Mouse (Mus musculus) neural tube, embryonic 14.5 days (tissue): Measurements from ENCODE around the gene Nudt8. TPM values are rescaled to one million over a fixed set of nuclear protein-coding genes. Genes with fewer than 3 reads are reported as not detected.
A peak's percentile ranks its signal among the peaks of the same experiment; 100 is the strongest.

Experiments used
- ATAC-seq: fragments of 200-750 bp; cut with Nextera tagmentation; 2 replicates; pipeline ENCODE4 v1.8.0; 2017; ENCODE audit warnings: low read depth, mild to moderate bottlenecking, moderate TSS enrichment, moderate library complexity
- H3K27ac ChIP-seq: fragments of 300-500 bp; sonication (generic); 2 replicates; pipeline ENCODE4 v1.5.1; 2014; ENCODE audit warnings: low read depth, mild to moderate bottlenecking, control low read depth, low read length, moderate library complexity, mixed read lengths
- H3K27me3 ChIP-seq: fragments of 300-500 bp; sonication (generic); 2 replicates; pipeline ENCODE4 v1.6.1; 2014; ENCODE audit warnings: low read length; ENCODE audit not compliant: control insufficient read depth, insufficient read depth
- H3K36me3 ChIP-seq: fragments of 300-500 bp; sonication (generic); 2 replicates; pipeline ENCODE4 v1.6.1; 2014; ENCODE audit warnings: low read length, mixed read lengths; ENCODE audit not compliant: control insufficient read depth, insufficient read depth
- H3K4me1 ChIP-seq: fragments of 300-500 bp; sonication (generic); 2 replicates; pipeline ENCODE4 v1.6.1; 2014; ENCODE audit warnings: low read length; ENCODE audit not compliant: control insufficient read depth, insufficient read depth
- H3K4me2 ChIP-seq: fragments of 300-500 bp; sonication (generic); 2 replicates; pipeline ENCODE4 v1.6.1; 2014; ENCODE audit warnings: mild to moderate bottlenecking, low read depth, low read length, control low read depth
- H3K4me3 ChIP-seq: fragments of 300-500 bp; sonication (generic); 2 replicates; pipeline ENCODE4 v1.5.1; 2014; ENCODE audit warnings: low read depth, low read length, control low read depth, mixed read lengths
- H3K9ac ChIP-seq: fragments of 300-500 bp; sonication (generic); replicated peaks from 2 replicates; pipeline ENCODE4 v1.6.1; 2014; ENCODE audit warnings: low read depth, mild to moderate bottlenecking, control low read depth, low read length, mixed read lengths
- H3K9me3 ChIP-seq: fragments of 300-500 bp; sonication (generic); 2 replicates; pipeline ENCODE4 v1.6.1; 2016; ENCODE audit warnings: low read length; ENCODE audit not compliant: control insufficient read depth
- WGBS: fragments of 180-500 bp; shearing (Covaris S2); extraction: QIAGEN DNeasy Blood & Tissue Kit; methylation state at CpG from one replicate; pipeline ENCODE4 v1.1.7; 2014; 5-methylcytosine and 5-hydroxymethylcytosine counted together
- polyA plus RNA-seq: library from polyadenylated mRNA; unstranded; fragments of >200 nt; fragmentation: Nextera tagmentation; extraction: Ambion mirVana; gene quantifications from 2 replicates; pipeline ENCODE4 v1.2.1, GENCODE M21; 2014

Gene Nudt8
- polyA plus RNA-seq, 1 experiment from 2014 or later, result 33.7 TPM

DNA sequence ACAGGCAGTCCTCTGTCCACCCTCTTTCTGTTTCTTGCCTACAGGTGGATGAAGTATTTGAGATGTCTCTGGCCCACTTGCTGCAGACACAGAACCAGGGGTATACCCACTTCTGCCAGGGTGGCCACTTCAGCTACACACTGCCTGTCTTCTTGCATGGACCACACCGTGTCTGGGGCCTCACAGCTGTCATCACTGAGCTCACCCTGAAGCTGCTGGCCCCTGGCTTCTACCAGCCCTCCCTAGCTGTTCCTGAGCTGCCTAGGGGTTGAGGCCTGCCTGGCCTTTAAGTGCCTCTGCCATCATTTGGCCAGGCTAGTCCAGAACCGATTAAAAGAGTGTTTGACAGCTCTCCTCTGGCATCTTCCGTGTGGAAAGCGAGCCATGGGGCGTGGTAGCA is 1.4 kb downstream of the Nudt8 start:
- peak overlapping the region; percentile 85; the same call in 1 of the 2 replicates for H3K4me2 ChIP-seq
- no peaks in the 10 kb centered on the region for H3K9me3 ChIP-seq
- H3K9ac ChIP-seq, result no peak overlapping the region
- H3K36me3 ChIP-seq, result peaks cover 7% of the 10 kb centered on the region
- no peak for ATAC-seq
- H3K4me3 ChIP-seq, result no peak overlapping the region
- 0 out of 2 replicates have a peak overlapping the region, but pooled peaks have one; percentile 95 for H3K27ac ChIP-seq
- H3K4me1 ChIP-seq, result peaks cover 7% of the 10 kb centered on the region
- WGBS, result 88% methylated on average over 5 of the region's 5 CpGs
- H3K27me3 ChIP-seq, result no peaks in the 10 kb centered on the region

DNA sequence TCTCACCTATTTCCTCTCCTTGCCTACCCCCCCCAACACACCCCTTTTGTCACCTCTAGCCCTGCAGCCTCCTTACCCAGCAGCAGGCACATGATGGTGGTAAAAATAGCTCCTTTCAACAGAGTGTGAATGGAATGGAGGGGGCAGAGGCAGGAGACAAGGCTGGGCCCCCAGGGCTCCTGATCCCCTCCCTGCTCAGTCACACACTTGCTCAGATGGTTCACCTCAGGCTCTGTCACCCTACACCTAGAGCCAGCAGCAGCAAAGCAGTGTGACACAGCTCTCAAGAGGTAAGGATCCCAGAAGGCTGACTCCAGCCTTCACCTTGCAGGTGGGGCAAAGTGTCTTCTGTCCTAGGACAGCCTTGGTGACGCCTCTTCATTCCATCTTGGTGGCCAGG is 2.7 kb downstream of the Nudt8 start, which contains the start of gene Doc2g:
Gene Doc2g (plus strand): TSS at position 202 of the 400 bp plus-strand sequence.
- H3K9ac ChIP-seq, result no peak within 1 kb of the TSS
- no peak for ATAC-seq
- H3K36me3 ChIP-seq, result peaks cover 17% of the 10 kb centered on the region
- no peaks in the 10 kb centered on the region for H3K27me3 ChIP-seq
- 91% methylated on average over 1 of the region's 1 CpGs for whole genome bisulfite sequencing
- H3K27ac ChIP-seq, result no peak within 1 kb of the TSS
- H3K4me1 ChIP-seq, result peaks cover 7% of the 10 kb centered on the region
- no peak within 1 kb of the TSS for H3K4me3 ChIP-seq
- H3K9me3 ChIP-seq, result no peaks in the 10 kb centered on the region
- no peak within 1 kb of the TSS for H3K4me2 ChIP-seq

DNA sequence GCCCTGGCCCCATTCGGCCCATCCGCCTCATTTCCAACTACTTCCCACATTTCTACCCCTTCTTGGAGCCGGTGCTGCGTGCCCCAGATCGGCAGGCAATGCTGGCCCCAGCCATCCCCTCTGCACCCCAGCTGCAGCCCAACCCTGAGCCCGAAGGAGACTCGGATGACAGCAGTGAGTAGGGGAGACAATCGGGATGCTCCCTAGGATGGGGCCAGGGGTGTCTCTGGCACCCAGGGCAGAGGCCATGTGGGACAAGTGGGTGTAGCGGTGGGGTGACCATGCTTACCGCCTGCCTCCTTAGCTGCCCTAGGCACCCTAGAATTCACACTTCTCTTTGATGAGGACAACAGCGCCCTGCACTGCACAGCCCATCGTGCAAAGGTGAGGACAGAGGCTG is 3.3 kb downstream of the Nudt8 start:
- Histone ChIP-seq H3K9me3 (no peaks in the 10 kb centered on the region), H3K27ac (no peak overlapping the region), H3K4me1 (peaks cover 7% of the 10 kb centered on the region), H3K4me2 (no peak overlapping the region), H3K4me3 (no peak overlapping the region), H3K27me3 (no peaks in the 10 kb centered on the region), H3K36me3 (peaks cover 19% of the 10 kb centered on the region), H3K9ac (no peak overlapping the region)
- ATAC-seq, result no peak
- WGBS, result 83% methylated on average over 12 of the region's 12 CpGs

DNA sequence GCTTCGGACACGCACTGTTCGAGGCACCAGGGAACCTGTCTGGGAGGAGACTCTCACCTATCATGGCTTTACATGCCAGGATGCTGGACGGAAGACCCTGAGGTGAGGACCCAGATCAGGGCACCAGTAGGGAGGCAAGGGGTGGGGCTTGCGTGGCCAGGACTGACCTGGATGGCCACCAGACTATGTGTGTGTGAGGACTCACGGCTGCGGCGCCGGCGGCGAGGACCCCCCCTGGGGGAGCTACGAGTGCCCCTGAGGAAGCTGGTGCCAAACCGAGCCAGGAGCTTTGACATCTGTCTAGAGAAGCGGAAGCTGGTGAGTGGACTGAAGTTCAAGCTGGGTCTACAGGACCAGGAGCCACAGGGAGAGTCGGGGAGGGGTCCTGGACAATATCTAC is 4.0 kb downstream of the Nudt8 start:
- H3K9me3 ChIP-seq, result no peaks in the 10 kb centered on the region
- no peak overlapping the region for H3K4me2 ChIP-seq
- H3K4me3 ChIP-seq, result no peak overlapping the region
- no peak overlapping the region for H3K9ac ChIP-seq
- 84% methylated on average over 15 of the region's 15 CpGs for WGBS
- no peak overlapping the region for H3K27ac ChIP-seq
- no peak for ATAC-seq
- no peaks in the 10 kb centered on the region for H3K27me3 ChIP-seq
- H3K4me1 ChIP-seq, result peaks cover 7% of the 10 kb centered on the region
- H3K36me3 ChIP-seq, result peaks cover 25% of the 10 kb centered on the region

DNA sequence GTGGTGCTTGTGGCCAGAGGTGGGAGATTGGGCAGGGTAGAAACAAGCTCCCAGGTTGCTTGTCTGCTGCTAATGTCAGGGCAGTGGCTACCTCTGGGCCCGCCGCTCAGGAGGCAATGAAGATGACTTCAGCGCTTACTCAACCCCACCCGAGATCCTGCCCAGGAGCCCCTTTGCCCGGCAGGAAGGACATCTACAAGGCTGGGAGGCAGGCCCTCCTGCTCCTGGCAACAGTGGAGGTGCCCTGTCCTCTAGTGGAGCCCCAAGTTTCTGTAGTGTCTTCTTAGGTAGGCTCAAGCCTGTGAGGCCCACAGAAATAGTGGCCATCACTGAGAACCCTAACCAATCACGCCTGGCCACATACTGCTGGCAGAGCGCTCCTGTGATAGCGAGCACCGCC is 4.7 kb downstream of the Nudt8 start:
- Histone ChIP-seq H3K9ac (no peak overlapping the region), H3K27me3 (no peaks in the 10 kb centered on the region), H3K27ac (no peak overlapping the region), H3K4me1 (peaks cover 7% of the 10 kb centered on the region), H3K36me3 (peaks cover 31% of the 10 kb centered on the region), H3K4me2 (no peak overlapping the region), H3K4me3 (no peak overlapping the region), H3K9me3 (no peaks in the 10 kb centered on the region)
- 92% methylated on average over 9 of the region's 9 CpGs for WGBS
- ATAC-seq, result no peak

DNA sequence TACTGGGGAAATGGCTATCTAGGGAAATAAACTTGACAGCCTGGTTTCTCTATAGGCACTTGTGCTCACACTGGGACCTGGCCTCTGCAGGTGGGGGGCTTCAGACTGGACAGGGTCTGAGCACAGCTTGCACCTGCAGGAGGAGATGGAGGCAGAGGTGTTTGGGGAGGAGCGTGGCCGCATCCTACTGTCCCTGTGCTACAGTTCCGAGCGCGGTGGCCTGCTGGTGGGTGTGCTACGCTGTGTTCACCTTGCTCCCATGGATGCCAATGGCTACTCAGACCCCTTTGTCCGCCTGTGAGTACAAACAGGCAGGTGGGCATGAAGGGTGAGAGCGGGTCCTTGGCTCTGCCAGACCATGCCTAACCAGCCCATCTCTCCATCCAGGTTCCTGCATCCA is 5.6 kb downstream of the Nudt8 start:
- Histone ChIP-seq H3K4me2 (no peak overlapping the region), H3K4me1 (peaks cover 7% of the 10 kb centered on the region), H3K9me3 (no peaks in the 10 kb centered on the region), H3K9ac (no peak overlapping the region; the same call in 1 of the 2 replicates), H3K27me3 (no peaks in the 10 kb centered on the region), H3K4me3 (no peak overlapping the region), H3K36me3 (peaks cover 35% of the 10 kb centered on the region), H3K27ac (no peak overlapping the region)
- 95% methylated on average over 8 of the region's 8 CpGs for WGBS
- ATAC-seq, result no peak

DNA sequence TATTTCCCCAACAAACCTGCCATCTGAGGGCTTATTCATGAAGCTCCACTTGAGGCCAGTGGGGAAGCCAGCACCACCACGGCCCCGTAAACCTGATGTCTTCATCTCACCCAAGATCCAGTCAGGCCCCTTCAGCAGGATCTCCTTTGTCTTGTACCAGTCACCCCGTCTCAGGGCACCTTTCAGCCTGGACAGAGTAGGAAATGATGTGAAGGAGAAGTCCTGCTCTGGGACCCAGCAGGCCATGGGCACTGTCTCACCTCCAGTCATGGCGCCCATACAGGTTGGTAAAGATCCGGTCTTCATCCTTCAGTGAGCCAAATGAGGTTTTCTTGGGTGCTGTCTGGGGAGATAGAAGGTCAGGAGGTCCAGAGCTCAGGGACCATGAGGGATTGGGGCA is 10.7 kb downstream of the Nudt8 start:
- ATAC-seq, result no peak
- WGBS, result 94% methylated on average over 5 of the region's 5 CpGs
- Histone ChIP-seq H3K4me1 (peaks cover 11% of the 10 kb centered on the region), H3K36me3 (peaks cover 34% of the 10 kb centered on the region), H3K4me3 (no peak overlapping the region), H3K27me3 (no peaks in the 10 kb centered on the region), H3K9me3 (no peaks in the 10 kb centered on the region), H3K27ac (no peak overlapping the region), H3K9ac (no peak overlapping the region), H3K4me2 (no peak overlapping the region)

DNA sequence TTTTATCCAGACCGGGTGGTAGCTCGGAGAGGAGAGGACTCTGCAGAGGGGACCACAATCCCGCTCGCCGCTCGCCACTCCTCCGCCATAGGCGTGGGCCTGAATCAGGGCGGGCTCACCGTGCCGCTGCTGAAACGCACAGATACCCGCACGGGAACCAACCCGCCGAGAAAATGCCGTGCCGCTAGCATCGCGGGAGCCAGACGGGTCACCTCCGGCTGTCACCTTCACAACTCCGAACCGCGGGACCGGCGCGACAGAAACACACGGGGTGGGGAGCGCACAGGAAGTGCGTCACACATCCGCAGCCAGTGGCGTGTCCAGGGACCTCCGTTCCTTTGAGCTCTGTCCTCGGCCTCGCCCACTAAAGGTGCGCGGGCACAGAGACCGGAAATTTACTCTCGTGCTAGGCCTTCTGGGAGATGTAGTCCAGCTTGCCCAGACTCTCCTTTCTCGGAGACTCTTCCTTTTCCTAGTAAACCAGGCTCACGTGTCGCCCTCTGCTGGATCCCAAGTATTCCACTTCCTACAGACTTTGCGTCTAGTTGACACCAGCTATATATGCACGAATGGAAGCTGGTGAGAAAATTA is 12.1 kb downstream of the Nudt8 start, which contains the start of gene Ndufv1:
Gene Ndufv1 (minus strand): TSS at position 375 of the 591 bp plus-strand sequence.
- Histone ChIP-seq H3K4me1 (peaks cover 11% of the 10 kb centered on the region), H3K36me3 (peaks cover 21% of the 10 kb centered on the region), H3K27ac (peak within 1 kb of the TSS; percentile 73), H3K9ac (peak within 1 kb of the TSS; percentile 59), H3K4me3 (peak within 1 kb of the TSS; percentile 69), H3K27me3 (no peaks in the 10 kb centered on the region), H3K9me3 (no peaks in the 10 kb centered on the region), H3K4me2 (peak within 1 kb of the TSS; percentile 51)
- ATAC-seq, result peak; percentile 99
- WGBS, result 0% methylated on average over 45 of the region's 45 CpGs

DNA sequence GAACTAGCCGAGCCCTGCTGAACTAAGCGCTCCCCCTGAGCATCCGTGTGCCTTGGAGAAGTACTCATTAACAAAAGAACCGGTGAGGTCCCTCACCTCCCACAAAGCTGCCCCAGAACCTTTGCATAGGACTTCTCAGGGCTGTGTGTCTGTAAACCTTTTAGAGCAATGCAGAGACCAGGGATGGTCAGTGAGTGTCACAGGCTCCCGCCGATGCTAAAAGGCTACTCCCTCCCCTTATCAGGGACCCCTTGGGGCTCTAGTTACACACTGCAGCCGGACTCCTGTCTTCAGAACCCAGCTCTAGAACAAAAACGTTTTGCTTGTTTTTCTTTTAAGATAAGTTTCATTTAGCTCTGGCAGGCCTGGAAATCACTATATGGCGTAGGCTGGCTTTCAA is 12.7 kb downstream of the Nudt8 start:
- WGBS, result 24% methylated on average over 9 of the region's 9 CpGs
- Histone ChIP-seq H3K27me3 (no peaks in the 10 kb centered on the region), H3K9me3 (no peaks in the 10 kb centered on the region), H3K9ac (0 out of 2 replicates have a peak overlapping the region, but pooled peaks have one; percentile 1), H3K4me1 (peaks cover 11% of the 10 kb centered on the region), H3K36me3 (peaks cover 19% of the 10 kb centered on the region; the same call in 1 of the 2 replicates), H3K27ac (no peak overlapping the region), H3K4me2 (peak overlapping the region; percentile 34; the same call in 1 of the 2 replicates), H3K4me3 (peak overlapping the region; percentile 69)
- no peak; the same call in 1 of the 2 replicates for ATAC-seq
